Mouse (Mus musculus) embryo, embryonic 10.5 days (tissue): ENCODE data around the gene Bcar1.
A peak's percentile ranks its signal among the peaks of the same experiment; 100 is the strongest.

Experiments used
- DNase-seq: peaks from one replicate; pipeline ENCODE4 v3.0.0-alpha.2; 2015; ENCODE audit warnings: low spot score

Bcar1 gene

DNA sequence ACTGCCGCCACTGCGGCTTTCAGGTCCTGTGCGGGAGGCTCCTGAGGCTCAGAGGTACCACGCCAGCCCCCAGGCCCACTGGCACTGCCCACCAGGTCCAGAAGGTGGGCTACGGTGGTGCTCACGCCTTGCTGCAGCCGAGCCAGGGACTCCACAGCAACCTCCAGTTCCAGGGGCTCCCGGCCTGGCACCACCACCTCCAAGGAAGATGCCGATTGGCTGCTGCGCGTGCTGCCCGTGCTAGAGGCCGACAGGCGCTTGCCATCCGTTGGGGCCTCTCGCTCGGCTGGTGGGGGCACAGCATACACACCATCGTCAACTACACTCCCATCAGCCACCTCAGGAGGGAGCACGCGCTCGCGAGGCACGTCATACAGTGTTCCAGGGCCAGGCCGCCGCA is 29.8 kb downstream of the Bcar1 start:
- no peak for DNase-seq

DNA sequence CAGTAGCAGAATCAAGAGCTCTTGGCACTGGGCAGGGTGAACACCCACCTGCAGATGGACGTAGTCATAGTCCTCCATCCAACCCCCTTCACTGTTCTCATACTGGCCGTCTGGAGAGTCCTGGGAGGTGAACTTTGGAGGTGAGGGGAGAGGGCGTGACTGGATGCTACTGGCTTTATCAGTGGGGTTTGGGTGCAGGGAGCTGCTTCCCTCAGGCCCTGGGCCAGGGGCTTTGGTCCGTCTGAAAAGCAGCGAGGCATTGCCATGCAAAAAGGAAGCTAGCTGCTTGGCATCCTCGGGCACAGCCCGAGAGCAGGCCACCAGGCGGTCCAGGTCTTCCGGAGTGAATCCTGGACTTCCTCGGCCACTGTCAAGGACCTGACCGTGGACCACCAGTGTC is 30.3 kb downstream of the Bcar1 start:
- no peak for DNase-seq

GRCm38 (mm10) chr8:111712588-111712987 is 31.0 kb downstream of the Bcar1 start:
- DNase-seq: peak; percentile 68

DNA sequence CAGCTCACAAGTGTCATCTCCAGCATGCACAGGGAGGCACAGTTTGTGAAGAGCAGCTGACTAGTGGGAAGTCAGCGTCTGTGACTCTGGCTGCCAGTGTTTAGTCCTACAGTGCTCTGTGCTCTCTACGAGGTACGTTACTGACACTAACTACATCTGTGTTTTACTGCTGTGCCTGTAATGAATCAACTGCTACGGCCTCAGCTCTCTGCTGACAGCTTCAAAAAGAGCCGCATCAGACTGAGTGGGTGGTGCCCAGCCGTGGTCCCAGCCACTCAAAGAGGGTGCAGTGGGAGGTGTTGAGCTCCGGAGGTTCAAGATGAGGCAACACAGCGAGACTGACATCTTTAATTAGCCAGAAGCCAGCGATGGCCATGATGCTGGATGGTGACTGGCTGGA is 31.5 kb downstream of the Bcar1 start:
- no peak for DNase-seq

GRCm38 (mm10) chr8:111710777-111711485 is 32.7 kb downstream of the Bcar1 start:
- DNase-seq: no peak

DNA sequence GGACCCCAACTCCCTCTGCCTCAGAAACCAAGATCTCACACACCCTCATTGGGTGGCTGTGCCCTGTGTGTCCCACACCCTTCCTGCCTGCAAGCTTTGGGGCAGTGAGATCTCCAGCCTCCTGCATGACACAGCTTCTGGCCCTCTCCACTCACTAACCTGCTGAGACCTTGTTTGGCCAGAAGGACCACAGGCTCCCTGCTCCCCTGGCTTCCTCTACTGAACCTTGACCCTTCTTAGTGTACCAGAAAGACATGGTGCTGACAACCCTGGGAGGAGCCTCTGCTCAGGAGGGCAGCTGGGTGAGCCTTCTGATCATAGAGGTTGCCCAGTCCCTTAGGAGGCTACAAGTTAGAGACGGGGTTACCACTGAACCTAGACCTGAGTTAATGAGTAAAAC is 34.4 kb downstream of the Bcar1 start:
- no peak for DNase-seq

GRCm38 (mm10) chr8:111708265-111708664 is 35.3 kb downstream of the Bcar1 start:
- DNase-seq: no peak

DNA sequence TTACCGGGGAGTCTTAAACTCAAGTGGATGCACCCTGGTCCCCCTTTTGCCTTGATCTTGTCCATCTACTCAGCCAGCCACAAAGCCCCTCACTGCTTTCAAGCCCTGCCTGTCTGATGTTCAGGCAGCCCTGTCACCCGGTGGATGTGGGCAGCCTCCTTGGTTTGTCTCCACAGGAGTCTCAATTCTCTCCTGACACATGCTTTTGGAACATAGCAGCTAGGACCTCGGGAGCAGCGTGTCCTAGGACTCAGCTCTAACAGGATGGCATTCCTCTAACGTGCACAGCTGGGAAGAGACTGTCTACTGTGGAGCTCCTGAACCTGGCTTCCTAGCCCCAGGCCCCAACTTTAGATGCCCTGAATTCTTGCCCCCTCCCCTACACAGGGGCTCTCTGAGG is 37.9 kb downstream of the Bcar1 start:
- DNase-seq: no peak

GRCm38 (mm10) chr8:111705222-111705621 is 38.4 kb downstream of the Bcar1 start:
- no peak for DNase-seq

GRCm38 (mm10) chr8:111704585-111704984 is 39.0 kb downstream of the Bcar1 start:
- no peak for DNase-seq

DNA sequence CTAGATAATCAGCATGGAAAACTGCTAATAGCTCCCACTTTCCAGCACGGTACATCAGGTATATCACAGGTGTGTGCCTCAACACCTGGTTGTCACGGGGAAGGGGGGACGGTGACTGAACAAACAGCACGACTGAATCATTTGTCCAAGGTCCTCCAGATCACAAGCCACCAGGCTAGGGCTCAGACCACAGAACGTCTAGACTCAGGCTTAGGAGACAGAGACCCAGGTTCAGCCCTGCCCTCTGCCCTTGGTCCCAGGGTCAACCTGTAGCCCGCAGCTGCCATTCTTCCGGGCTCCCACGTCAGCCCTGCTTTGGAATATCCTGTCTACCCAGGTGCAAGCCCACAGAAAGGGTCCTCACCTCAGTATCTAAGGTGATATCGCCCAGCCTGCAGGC is 42.2 kb downstream of the Bcar1 start:
- no peak for DNase-seq

- no peak for DNase-seq
Measured at GRCm38 (mm10) chr8:111700740-111701139, 42.9 kb downstream of the Bcar1 start.

DNA sequence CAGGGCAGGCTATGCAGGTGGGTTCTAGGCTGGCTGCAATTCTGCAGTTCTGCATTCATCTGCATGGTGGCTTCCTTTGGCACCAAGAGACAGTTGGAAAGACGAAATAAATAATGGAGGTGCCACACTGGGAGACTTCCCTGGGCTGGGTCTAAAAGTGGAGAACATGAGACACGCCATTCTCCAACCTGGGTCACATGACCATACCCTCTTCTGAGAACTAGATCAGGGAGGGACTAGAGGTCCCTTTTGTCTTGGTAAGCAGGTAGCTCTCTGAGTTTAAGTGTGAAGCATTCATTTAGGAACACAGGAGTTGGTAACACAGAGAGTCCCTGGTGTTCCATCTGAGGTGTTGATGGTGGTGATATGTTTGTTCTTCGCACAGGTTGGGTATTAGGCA is 43.4 kb downstream of the Bcar1 start:
- DNase-seq: no peak

- no peak for DNase-seq
Measured at GRCm38 (mm10) chr8:111699035-111699434, 44.6 kb downstream of the Bcar1 start.

DNA sequence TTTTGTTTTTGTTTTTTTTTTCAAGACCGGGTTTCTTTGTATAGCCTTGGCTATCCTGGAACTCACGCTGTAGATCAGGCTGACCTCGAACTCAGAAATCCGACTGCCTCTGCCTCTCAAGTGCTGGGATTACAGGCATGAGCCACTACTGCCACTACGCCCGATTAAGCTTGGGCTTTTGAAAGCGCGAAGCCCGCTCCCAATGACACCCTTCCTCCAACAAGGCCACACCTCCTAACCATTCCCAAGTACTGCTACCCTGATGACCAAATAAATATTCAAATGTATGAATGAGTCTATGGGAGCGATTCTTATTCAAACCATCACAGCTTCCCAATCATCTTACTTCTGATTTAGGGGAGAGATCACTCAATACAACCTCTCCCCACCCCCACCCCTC is 46.0 kb downstream of the Bcar1 start:
- DNase-seq: no peak

GRCm38 (mm10) chr8:111695441-111695840 is 48.2 kb downstream of the Bcar1 start:
- no peak for DNase-seq

GRCm38 (mm10) chr8:111693261-111693741 is 50.3 kb downstream of the Bcar1 start:
- DNase-seq: peak; percentile 34

GRCm38 (mm10) chr8:111690960-111691445 is 52.6 kb downstream of the Bcar1 start, which contains the start of gene Ctrb1:
Gene Ctrb1, minus strand, starts transcription at chr8:111691010.
- DNase-seq: no peak

- no peak for DNase-seq
Measured at GRCm38 (mm10) chr8:111686881-111687280, 56.7 kb downstream of the Bcar1 start.

DNA sequence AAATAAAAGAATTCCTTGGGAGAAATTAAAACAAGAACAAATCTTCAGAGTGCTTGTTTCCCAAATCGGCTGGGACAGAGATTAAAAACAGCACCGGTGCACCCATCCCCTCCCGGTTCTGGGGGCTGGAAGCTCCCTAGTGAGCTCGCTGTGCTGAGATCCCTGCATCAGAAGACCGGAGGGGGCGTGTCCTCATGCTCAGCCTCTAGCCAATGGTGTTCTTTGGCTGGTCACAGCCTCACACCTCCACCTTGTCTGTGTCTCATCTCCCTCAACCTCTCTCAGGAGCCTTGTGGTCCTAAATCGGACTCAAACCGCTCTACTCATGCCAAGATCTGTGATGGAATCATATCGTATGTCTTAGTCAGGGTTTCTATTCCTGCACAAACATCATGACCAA is 61.1 kb downstream of the Bcar1 start:
- no peak for DNase-seq

GRCm38 (mm10) chr8:111681153-111681552 is 62.5 kb downstream of the Bcar1 start:
- no peak for DNase-seq

GRCm38 (mm10) chr8:111680423-111681028 is 63.1 kb downstream of the Bcar1 start:
- DNase-seq: peak; percentile 36

DNA sequence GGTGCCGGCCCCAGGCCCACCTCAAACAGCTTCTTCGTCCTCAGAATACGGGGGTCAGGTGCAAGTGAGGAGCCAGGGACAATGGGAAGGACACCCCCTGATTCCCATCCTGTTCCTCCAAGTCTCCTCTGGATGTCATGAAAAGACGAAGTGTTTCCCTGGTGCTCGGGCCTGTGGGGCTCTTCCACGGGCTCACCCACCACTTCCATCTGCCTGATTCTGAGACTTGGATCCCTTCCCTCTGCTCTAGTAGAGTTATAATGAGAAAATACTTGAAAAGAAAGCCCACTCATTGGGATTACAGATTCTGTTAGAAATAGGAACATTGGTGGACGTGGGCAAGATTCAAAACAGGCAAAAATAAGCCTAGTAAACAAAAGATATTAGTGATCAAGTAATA is 64.8 kb downstream of the Bcar1 start:
- no peak for DNase-seq

DNA sequence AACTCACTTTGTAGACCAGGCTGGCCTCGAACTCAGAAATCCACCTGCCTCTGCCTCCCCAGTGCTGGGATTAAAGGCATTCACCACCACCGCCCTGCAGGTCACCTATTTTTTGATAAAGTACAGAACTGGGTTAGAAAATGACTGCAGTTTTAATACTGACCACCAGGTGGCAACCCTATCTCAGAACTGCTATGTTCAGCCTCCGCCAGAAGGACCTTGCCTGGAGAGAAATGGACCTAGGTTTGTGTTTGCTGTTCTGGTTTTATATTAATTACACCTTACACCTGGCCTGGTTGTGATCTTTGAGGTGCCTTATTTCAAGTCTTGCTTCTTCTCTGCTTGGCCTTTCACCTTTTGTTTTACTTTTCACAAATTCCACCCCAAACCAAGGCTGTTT is 65.5 kb downstream of the Bcar1 start:
- DNase-seq: peak; percentile 86
